Mouse (Mus musculus): ENCODE data around the gene Cwc22.

Cwc22 gene

DNA sequence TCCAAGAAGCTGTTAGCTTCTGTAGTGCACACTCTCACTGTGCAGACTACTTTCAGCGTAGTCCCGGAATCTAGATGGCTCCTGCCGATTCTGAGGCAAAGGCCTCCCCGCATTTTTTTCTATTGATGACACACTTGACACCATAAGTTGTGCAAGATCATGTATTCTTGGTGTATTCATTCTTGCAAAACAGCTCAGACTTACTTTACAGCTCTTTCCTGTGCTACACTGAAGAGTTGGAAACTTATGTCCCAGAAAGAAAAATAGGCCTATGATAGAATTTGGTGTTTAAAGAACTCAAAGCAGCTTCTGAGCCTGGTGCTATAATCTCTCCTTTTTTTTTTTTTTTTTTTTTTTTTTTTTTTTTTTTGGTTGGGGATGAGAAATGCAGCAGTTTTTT lies 23.8 kb upstream of the Cwc22 start:
- no peak for DNase-seq (ENCODE audit: extremely low spot score)

- DNase-seq (ENCODE audit: extremely low spot score) = no peak
These were observed 16.4 kb upstream of the Cwc22 start for GRCm38 (mm10) chr2:77962450-77963193.

GRCm38 (mm10) chr2:77961256-77961655 lies 15.1 kb upstream of the Cwc22 start:
- no peak for DNase-seq (ENCODE audit: extremely low spot score)

DNA sequence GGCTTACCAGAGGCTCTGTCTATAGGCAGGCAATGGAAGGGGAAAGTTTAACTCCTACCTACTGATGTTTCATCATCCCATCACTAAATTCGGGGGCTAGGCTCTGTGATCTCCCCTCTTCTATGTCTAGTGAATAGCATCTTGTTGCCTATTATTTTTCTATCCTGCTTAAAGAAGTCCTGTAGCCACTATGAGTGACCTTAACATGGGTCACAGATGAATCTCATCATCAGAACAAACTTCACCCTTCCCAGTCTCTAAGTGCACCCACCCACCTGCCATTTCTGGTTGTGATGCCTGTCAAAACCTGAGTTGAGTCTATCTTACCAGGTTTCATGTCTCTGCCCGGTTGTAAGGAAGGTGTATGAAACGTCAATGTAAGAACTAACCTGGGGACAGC lies 14.5 kb upstream of the Cwc22 start:
- no peak for DNase-seq (ENCODE audit: extremely low spot score)

- DNase-seq (ENCODE audit: extremely low spot score) = no peak
These were observed 13.2 kb upstream of the Cwc22 start for GRCm38 (mm10) chr2:77959341-77959740.

DNA sequence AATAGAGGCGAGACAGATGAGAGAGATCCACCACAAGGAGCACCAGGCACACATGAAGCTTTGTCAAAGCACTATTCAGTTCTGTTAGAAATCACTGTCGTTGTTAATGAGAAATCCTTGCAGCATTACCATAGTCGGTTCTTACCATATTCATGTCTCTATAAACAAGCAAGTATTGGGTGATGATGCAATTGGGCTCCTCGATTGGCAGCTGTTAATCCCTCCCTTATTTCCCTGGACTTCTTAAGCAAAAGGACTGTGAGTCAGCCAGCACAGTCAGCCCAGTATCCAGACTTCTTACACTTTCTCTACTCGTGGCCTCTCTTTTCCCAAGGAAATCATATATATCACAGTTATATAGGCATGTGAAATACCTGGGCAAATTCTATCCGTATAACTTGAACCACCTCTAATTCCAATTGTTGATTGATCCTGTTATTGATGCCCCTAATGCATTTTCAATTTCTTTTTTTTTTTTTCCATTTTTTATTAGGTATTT lies 5.3 kb upstream of the Cwc22 start:
- DNase-seq (ENCODE audit: extremely low spot score) = no peak

- DNase-seq (ENCODE audit: extremely low spot score) = no peak
These were observed 3.9 kb upstream of the Cwc22 start for GRCm38 (mm10) chr2:77950111-77950510.

DNA sequence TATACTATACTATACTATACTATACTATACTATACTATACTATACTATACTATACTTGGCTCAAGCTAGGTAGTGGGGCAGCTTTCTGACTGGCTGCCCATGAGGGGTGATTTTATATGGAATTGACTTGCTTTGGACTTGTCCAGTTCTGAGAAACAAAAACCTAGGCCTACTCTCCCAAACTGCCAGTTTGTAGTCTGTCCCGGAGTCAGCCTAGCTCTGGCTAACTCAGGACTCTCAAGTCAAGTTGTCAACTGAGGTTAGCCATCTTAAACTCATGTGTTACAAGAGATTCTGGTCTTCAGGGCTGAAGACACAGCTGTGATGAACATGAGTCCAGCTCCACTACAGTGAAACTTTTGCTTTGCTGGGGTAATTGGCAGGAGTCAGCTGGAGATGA lies 3.3 kb upstream of the Cwc22 start:
- no peak for DNase-seq (ENCODE audit: extremely low spot score)

DNA sequence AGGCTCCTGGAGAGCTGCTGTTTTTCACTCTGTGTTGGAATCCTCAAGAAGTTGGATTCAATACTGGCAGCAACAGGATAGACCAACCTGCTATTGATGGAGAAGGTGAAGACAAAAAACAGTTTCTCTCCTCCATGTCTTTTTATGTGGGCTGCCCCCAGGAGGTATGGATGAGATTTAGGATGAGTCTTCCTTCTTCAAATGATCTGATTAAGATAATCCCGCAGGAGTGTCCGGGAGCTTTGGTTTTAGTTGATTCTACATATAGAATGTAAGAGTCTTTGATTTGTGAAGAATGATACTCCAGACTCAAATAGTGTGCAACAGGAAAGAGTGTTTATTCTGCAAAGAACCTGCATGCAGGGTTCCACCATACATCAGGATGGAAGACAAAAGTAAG lies 2.7 kb upstream of the Cwc22 start:
- DNase-seq (ENCODE audit: extremely low spot score) = no peak

GRCm38 (mm10) chr2:77948126-77948525 lies 2.0 kb upstream of the Cwc22 start:
- no peak for DNase-seq (ENCODE audit: extremely low spot score)

- no peak for DNase-seq (ENCODE audit: extremely low spot score)
These were observed 1.1 kb upstream of the Cwc22 start for GRCm38 (mm10) chr2:77947161-77947870.

GRCm38 (mm10) chr2:77944860-77945595 lies 1.1 kb downstream of the Cwc22 start:
- DNase-seq (ENCODE audit: extremely low spot score) = no peak

- DNase-seq (ENCODE audit: extremely low spot score) = no peak
These were observed 1.9 kb downstream of the Cwc22 start for GRCm38 (mm10) chr2:77944281-77944680.

GRCm38 (mm10) chr2:77941944-77942343 lies 4.2 kb downstream of the Cwc22 start:
- no peak for DNase-seq (ENCODE audit: extremely low spot score)

DNA sequence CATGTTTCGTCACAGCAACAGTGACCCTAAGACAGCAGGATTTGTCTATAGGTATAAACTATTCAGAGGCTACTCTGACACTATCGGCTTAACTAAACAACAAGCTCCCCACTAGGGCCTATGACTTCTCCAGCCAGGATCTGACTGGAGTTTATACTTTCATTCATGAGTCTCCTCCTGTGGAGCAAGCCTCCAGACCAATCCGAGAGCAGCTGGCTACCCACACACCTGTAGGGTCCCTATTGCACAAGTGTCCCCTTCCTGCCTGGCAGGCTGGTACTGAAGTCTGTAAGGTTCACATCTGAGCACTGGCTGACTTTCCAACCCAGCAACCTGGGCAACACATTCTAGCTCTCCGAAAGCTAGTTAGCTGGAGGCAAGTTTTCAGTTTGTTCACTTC lies 7.9 kb downstream of the Cwc22 start:
- no peak for DNase-seq (ENCODE audit: extremely low spot score)

DNA sequence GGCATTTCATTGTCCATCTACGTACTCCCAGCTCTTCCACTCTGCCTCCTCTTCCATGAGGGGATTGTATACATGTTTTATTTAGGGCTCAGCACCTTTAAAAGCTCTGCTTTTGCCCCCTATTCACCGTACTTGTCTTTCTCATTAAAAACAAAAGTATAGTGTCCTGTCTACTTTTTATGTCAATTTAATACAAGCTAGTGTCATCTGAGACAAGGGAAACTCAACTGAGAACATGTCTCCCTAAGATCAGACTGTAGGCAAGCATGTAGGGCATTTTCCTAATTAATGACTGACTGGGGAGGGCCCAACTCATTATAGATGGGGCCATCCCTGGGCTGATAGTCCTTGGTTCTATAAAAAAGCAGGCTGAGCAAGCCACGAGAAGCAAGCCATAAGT lies 8.4 kb downstream of the Cwc22 start:
- DNase-seq (ENCODE audit: extremely low spot score) = no peak

GRCm38 (mm10) chr2:77934138-77934537 lies 12.0 kb downstream of the Cwc22 start:
- no peak for DNase-seq (ENCODE audit: extremely low spot score)

DNA sequence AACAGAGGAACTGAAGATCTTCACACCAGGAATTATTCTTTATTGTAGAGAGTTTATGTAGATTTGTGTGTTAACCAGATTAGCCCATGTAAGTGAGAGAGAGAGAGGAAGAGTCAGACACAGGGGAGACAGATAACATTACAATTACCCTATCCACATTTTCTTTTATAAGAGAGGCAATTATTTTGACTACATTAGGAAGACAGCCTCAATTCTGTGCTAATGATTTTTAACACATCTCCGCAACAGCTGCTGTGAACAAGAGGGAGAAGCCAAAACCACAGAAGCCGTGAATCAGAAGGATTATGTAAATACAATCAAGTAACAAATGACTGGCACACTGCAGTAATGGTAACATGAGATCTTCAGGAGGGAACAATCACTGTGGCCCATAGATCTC lies 12.5 kb downstream of the Cwc22 start:
- no peak for DNase-seq (ENCODE audit: extremely low spot score)

- no peak for DNase-seq (ENCODE audit: extremely low spot score)
These were observed 14.2 kb downstream of the Cwc22 start for GRCm38 (mm10) chr2:77931958-77932357.

- DNase-seq (ENCODE audit: extremely low spot score) = no peak
These were observed 17.8 kb downstream of the Cwc22 start for GRCm38 (mm10) chr2:77928352-77928751.

DNA sequence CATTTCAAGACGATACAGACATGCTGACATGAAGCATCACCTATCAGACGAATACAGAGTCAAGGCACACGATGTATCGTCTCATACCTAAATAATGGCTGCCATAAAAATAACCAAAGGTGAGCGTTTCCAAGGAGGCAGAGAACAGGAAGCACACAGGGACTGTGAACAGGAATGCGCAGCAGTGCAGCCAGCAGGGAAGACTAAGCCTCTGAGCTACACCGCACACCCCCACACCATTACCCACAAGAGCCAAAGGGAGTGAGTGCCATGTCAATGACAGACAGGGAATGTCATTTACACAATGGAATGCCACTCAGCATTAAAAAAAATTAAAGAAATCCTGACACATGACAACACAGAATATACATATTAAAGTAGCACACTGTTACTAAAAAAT lies 19.7 kb downstream of the Cwc22 start:
- DNase-seq (ENCODE audit: extremely low spot score) = no peak

- DNase-seq (ENCODE audit: extremely low spot score) = no peak
These were observed 20.2 kb downstream of the Cwc22 start for GRCm38 (mm10) chr2:77925997-77926396.

Measured in embryo, embryonic 9.5 days (tissue).